Mouse (Mus musculus): ENCODE data around the gene Thra. TPM values are rescaled to one million over a fixed set of nuclear protein-coding genes. Genes with fewer than 3 reads are reported as not detected.
A peak's percentile ranks its signal among the peaks of the same experiment; 100 is the strongest.

Thra gene
- polyA plus RNA-seq, 1 experiment from 2014 or later, result 175 TPM

DNA sequence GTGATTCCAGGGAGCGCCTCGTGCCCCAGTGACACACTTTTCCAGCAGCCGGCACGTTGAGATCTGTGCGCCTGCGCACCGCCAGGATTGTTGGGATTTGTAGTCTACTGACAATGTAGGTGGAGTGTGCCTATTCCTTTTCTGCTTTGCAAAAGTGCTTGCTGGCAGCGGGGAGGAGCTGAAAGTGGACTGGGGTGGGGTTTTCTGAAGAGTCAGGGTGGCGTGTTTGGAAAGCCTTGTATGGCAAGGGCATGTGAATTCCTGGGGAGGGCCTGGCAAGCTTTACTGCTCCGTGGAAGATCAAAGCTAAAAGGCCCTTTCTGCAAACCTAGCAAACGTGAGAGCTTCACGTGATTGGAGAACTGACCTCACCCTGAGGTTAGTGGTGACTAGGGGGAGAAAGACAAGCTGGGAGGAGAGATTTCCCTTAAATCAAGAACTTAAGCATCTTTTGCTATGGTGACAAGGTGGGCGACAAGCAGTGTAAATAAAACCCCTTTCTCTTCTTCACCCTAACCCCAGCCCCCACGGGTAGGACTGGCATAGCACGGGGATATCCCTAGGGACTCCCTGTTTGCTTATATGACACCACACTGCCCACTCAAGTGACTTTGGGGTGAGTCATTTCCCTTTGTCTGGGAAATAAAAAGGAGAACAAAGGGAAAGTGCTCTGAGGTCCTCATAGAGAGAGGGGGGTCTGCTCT, 35.1 kb downstream of the Thra start:
- 8% methylated on average over 15 of the region's 15 CpGs for WGBS
- H3K4me2 ChIP-seq (ENCODE audit: low read length), result peak overlapping the region; percentile 85
- peak overlapping the region; percentile 37 for H3K4me3 ChIP-seq (replicated peaks; ENCODE audit: low read depth, low read length)
- H3K4me1 ChIP-seq (ENCODE audit: control insufficient read depth, insufficient read depth, low read length), result peaks cover 34% of the 10 kb centered on the region
- peak; percentile 14; the same call in 1 of the 2 replicates for ATAC-seq (ENCODE audit: low FRiP score, low TSS enrichment)
- DNase-seq, result peak; percentile 98
- H3K27me3 ChIP-seq (ENCODE audit: control insufficient read depth, insufficient read depth, low read length), result no peaks in the 10 kb centered on the region
- no peaks in the 10 kb centered on the region for H3K9me3 ChIP-seq (ENCODE audit: control insufficient read depth, low read length)
- peak overlapping the region; percentile 49 for H3K27ac ChIP-seq (replicated peaks; ENCODE audit: low read depth, low read length)
- peaks cover 9% of the 10 kb centered on the region for H3K36me3 ChIP-seq (ENCODE audit: control insufficient read depth, insufficient read depth, low read length)
- H3K9ac ChIP-seq (replicated peaks; ENCODE audit: low read length), result no peak overlapping the region

DNA sequence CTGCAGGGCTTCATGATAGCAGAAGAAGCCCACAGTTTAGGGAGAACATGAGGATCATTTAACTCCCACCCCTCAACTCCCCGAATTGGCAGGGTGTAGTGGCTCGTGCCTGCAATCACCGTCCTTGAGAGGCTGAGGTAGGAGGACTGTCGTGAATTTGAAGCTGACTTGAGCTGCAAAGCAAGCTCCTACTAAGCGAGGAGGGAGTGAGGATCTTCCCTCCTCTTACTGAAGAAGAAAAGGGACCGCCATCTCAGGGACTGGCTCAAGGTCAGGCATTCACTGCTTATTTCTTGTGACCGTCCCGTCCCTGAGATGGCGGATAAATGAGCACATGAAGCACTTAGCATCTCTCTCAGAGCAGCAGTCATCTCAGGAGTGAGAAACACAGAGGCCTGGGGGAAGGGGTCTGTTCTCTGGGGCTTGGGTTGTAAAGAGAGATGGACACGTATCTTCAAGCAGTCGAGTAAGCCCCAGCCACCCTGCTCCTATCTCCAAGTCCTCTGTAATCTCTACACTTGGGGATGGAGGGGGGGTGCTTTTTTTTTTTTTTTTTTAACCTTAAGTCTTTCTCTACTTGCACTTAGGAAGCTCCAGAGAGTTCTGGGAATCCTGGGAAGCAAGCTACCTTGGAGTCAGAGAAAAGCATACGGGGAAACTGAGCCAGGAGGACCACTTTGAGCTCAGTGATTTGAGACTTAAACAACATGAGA, 35.8 kb downstream of the Thra start:
- H3K27me3 ChIP-seq (ENCODE audit: control insufficient read depth, insufficient read depth, low read length), result no peaks in the 10 kb centered on the region
- H3K36me3 ChIP-seq (ENCODE audit: control insufficient read depth, insufficient read depth, low read length), result peaks cover 2% of the 10 kb centered on the region; the same call in 1 of the 2 replicates
- H3K9ac ChIP-seq (replicated peaks; ENCODE audit: low read length), result no peak overlapping the region
- ATAC-seq (ENCODE audit: low FRiP score, low TSS enrichment), result no peak
- peaks cover 34% of the 10 kb centered on the region for H3K4me1 ChIP-seq (ENCODE audit: control insufficient read depth, insufficient read depth, low read length)
- 61% methylated on average over 12 of the region's 12 CpGs for WGBS
- H3K4me3 ChIP-seq (replicated peaks; ENCODE audit: low read depth, low read length), result no peak overlapping the region
- no peak for DNase-seq
- H3K27ac ChIP-seq (replicated peaks; ENCODE audit: low read depth, low read length), result 0 out of 2 replicates have a peak overlapping the region, but pooled peaks have one; percentile 6
- H3K4me2 ChIP-seq (ENCODE audit: low read length), result peak overlapping the region; percentile 85
- H3K9me3 ChIP-seq (ENCODE audit: control insufficient read depth, low read length), result no peaks in the 10 kb centered on the region

DNA sequence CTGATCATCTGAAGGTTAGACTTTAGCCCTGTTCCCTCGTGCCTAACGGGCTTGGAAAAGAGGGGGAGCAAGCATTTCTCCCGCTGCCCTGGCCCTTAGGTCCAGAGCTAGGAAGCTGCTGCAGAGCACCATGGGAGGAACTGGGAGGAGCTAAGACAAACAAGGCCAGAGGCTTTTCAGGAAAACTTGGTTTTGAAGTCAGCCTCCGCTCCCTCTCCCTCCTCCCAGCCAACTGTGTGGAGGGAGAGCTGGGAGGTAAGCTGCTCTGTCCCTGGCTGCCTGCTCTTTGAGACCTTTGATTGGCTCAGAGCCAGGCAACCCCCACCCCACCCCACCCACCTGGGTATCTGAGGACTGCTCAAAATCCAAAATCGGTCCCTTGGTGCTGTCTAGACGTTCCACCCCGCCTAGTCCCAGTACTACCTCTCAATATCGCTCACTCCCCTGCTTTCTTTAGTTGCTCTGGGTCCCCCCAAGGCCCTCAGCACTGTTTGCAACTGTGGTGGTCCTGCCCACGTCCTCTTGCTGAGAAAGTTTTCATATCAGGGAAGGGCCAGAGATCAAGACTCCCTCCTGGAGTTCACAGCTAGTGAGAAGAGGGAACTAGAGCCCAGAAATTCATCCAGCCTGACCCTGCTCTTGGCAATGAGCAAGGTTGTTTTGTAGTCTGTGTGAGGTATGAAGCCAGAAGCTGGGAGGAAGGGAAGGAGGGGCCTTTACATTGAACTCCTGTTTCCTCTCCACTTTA, 36.6 kb downstream of the Thra start:
- Histone ChIP-seq H3K27me3 (ENCODE audit: control insufficient read depth, insufficient read depth, low read length) (no peaks in the 10 kb centered on the region), H3K4me1 (ENCODE audit: control insufficient read depth, insufficient read depth, low read length) (peaks cover 40% of the 10 kb centered on the region), H3K9me3 (ENCODE audit: control insufficient read depth, low read length) (no peaks in the 10 kb centered on the region), H3K27ac (replicated peaks; ENCODE audit: low read depth, low read length) (peak overlapping the region; percentile 1; the same call in 1 of the 2 replicates), H3K9ac (replicated peaks; ENCODE audit: low read length) (no peak overlapping the region), H3K4me3 (replicated peaks; ENCODE audit: low read depth, low read length) (no peak overlapping the region), H3K4me2 (ENCODE audit: low read length) (0 out of 2 replicates have a peak overlapping the region, but pooled peaks have one; percentile 2), H3K36me3 (ENCODE audit: control insufficient read depth, insufficient read depth, low read length) (no peaks in the 10 kb centered on the region)
- 7% methylated on average over 9 of the region's 9 CpGs for WGBS
- peak; percentile 49 for DNase-seq
- no peak for ATAC-seq (ENCODE audit: low FRiP score, low TSS enrichment)

DNA sequence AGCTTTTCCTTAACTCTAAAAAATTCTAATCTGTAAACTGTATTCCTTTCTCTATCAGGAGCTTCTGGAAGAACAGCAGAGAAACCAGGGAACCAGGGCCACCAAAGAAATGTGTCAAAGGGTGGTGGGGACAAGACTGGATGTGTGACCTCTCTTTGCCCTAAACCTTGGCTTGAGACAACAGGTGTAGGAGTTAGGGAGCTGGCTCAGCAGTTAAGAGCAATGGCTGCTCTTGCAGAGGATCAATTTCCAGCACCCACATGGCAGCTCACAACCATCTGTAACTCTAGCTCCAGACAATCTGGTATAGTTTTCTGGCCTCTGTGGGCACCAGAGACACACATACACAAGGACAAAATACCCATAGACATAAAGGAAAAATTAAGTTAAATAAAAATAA, 37.5 kb downstream of the Thra start:
- no peaks in the 10 kb centered on the region for H3K27me3 ChIP-seq (ENCODE audit: control insufficient read depth, insufficient read depth, low read length)
- DNase-seq (no peak), ATAC-seq (ENCODE audit: low FRiP score, low TSS enrichment) (no peak)
- no peak overlapping the region for H3K9ac ChIP-seq (replicated peaks; ENCODE audit: low read length)
- peaks cover 48% of the 10 kb centered on the region for H3K4me1 ChIP-seq (ENCODE audit: control insufficient read depth, insufficient read depth, low read length)
- no peaks in the 10 kb centered on the region for H3K36me3 ChIP-seq (ENCODE audit: control insufficient read depth, insufficient read depth, low read length)
- no peaks in the 10 kb centered on the region for H3K9me3 ChIP-seq (ENCODE audit: control insufficient read depth, low read length)
- H3K4me2 ChIP-seq (ENCODE audit: low read length), result no peak overlapping the region
- H3K27ac ChIP-seq (replicated peaks; ENCODE audit: low read depth, low read length), result no peak overlapping the region
- no peak overlapping the region for H3K4me3 ChIP-seq (replicated peaks; ENCODE audit: low read depth, low read length)

DNA sequence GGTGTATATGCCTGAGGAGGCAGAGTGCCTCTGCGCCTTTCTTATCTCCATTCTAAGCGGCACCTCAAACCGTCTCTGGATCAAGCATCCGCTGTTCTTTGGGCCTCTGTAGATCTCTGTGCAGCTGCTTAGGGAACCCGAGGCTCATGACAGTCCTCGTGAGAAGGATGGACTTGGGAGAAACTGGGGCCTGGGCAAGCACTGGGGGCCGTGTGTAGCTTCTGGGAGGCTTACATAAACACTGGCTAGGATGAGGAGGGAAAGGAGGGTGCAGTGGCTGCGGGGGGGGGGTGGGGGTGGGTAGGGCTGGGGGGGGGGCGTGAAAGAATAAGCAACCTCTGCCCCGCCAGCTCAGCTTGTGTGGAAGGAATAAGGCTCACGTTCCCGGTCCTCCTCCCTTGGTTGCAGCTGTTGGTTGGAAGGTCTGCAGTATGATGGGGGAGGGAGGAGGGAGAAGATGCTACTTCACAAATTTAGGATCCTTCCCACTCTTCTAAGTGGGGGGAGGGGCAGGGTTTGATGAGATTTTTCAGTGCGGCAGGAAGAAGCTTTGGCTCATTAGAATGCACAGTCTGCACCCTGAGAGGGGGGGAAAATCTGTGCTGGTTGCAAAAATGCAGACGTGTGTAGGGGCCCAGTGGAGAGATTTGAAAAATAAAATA, 41.5 kb downstream of the Thra start:
- WGBS, result 11% methylated on average over 13 of the region's 14 CpGs
- peak overlapping the region; percentile 11; the same call in 1 of the 2 replicates for H3K4me2 ChIP-seq (ENCODE audit: low read length)
- ATAC-seq (ENCODE audit: low FRiP score, low TSS enrichment), result no peak

DNA sequence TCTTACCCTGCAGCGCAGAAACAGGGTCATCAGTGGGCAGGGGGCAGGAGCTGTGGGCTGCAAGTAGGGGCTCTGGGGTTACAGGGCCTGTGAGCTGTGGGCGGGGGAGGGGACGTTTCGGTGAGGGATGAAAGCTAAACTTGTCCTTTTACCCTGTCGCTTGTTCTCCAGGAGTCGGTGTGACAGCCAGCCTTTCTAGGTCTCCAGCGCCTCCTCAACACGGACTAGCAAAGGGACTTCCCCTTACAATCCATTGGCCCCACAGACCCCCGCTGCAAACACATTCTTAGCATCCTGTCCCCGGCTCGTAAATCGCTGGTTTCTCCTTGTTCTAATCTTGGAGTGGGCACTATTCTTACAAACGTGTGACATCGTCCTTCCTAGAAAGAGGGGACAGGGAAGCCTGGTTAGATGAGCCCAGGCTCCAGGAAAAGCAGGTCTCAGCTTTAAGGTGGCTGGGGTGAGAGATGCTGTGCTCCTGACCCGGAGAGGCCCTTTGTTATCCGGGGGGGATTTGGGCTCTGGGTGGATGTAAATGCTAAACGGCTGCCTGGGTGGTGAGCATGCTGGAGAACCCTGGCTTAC, 42.3 kb downstream of the Thra start:
- ATAC-seq (ENCODE audit: low FRiP score, low TSS enrichment), result no peak
- no peaks in the 10 kb centered on the region for H3K27me3 ChIP-seq (ENCODE audit: control insufficient read depth, insufficient read depth, low read length)
- H3K4me1 ChIP-seq (ENCODE audit: control insufficient read depth, insufficient read depth, low read length), result peaks cover 42% of the 10 kb centered on the region
- H3K36me3 ChIP-seq (ENCODE audit: control insufficient read depth, insufficient read depth, low read length), result no peaks in the 10 kb centered on the region
- H3K9ac ChIP-seq (replicated peaks; ENCODE audit: low read length), result no peak overlapping the region
- DNase-seq, result peak; percentile 35
- H3K4me2 ChIP-seq (ENCODE audit: low read length), result peak overlapping the region; percentile 34
- peak overlapping the region; percentile 65 for H3K27ac ChIP-seq (replicated peaks; ENCODE audit: low read depth, low read length)
- no peaks in the 10 kb centered on the region for H3K9me3 ChIP-seq (ENCODE audit: control insufficient read depth, low read length)
- no peak overlapping the region for H3K4me3 ChIP-seq (replicated peaks; ENCODE audit: low read depth, low read length)
- WGBS, result 1% methylated on average over 17 of the region's 17 CpGs

More for the DNA sequence above, 41.5 kb downstream of the Thra start:
- Histone ChIP-seq H3K4me3 (replicated peaks; ENCODE audit: low read depth, low read length) (no peak overlapping the region), H3K27me3 (ENCODE audit: control insufficient read depth, insufficient read depth, low read length) (no peaks in the 10 kb centered on the region), H3K4me1 (ENCODE audit: control insufficient read depth, insufficient read depth, low read length) (peaks cover 44% of the 10 kb centered on the region), H3K9ac (replicated peaks; ENCODE audit: low read length) (peak overlapping the region; percentile 14; the same call in 1 of the 2 replicates), H3K27ac (replicated peaks; ENCODE audit: low read depth, low read length) (peak overlapping the region; percentile 14; the same call in 1 of the 2 replicates), H3K9me3 (ENCODE audit: control insufficient read depth, low read length) (no peaks in the 10 kb centered on the region), H3K36me3 (ENCODE audit: control insufficient read depth, insufficient read depth, low read length) (no peaks in the 10 kb centered on the region)
- DNase-seq, result peak; percentile 68

DNA sequence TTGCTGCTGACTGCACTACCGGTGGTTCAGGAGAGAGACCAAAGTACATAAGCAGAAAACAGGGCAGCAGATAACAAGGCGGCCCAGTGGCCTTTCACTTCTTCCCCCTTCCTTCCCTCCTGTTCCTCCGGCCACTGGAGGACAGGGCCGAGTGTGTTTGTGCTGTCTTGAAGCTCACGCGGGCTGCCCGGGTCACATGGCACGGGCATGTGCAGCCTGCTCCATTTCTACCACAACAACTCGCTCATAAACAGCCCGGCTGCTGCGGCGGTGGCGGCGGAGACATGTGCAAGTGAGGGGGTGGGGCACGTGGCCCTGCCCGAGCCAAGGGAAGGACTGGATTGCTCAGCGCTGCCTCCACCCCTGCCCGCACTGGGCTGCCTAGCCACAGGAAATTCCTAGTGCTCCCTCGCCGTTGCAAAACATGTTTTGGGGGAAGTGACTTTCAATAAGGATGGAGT, 42.8 kb downstream of the Thra start:
- H3K36me3 ChIP-seq (ENCODE audit: control insufficient read depth, insufficient read depth, low read length), result no peaks in the 10 kb centered on the region
- peaks cover 42% of the 10 kb centered on the region for H3K4me1 ChIP-seq (ENCODE audit: control insufficient read depth, insufficient read depth, low read length)
- WGBS, result 2% methylated on average over 20 of the region's 20 CpGs
- H3K27me3 ChIP-seq (ENCODE audit: control insufficient read depth, insufficient read depth, low read length), result no peaks in the 10 kb centered on the region
- ATAC-seq (ENCODE audit: low FRiP score, low TSS enrichment), result 0 out of 2 replicates have a peak, but pooled peaks have one; percentile 32
- H3K9ac ChIP-seq (replicated peaks; ENCODE audit: low read length), result no peak overlapping the region
- H3K4me3 ChIP-seq (replicated peaks; ENCODE audit: low read depth, low read length), result no peak overlapping the region
- peak overlapping the region; percentile 34 for H3K4me2 ChIP-seq (ENCODE audit: low read length)
- H3K9me3 ChIP-seq (ENCODE audit: control insufficient read depth, low read length), result no peaks in the 10 kb centered on the region
- DNase-seq, result peak; percentile 78
- peak overlapping the region; percentile 65 for H3K27ac ChIP-seq (replicated peaks; ENCODE audit: low read depth, low read length)

DNA sequence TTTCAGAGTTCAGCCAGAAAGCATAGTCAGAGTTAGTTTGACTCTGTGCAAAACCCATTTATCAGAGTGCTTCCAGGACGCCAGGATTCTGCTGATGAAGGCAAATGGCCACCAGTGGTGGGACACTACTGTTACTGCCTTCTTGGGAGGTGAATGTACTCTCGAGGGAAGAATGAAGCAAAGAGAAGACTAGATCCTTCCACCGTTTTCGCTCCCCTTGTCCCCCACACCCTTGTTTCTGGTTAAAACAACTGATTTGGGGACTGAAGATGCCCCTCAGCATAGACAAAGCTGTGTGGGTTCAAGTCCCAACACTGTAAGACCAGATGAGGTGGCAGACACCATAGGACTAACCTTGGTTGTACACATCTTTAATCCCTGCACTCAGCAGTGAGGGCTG, 43.7 kb downstream of the Thra start:
- Histone ChIP-seq H3K9me3 (ENCODE audit: control insufficient read depth, low read length) (no peaks in the 10 kb centered on the region), H3K27me3 (ENCODE audit: control insufficient read depth, insufficient read depth, low read length) (no peaks in the 10 kb centered on the region), H3K9ac (replicated peaks; ENCODE audit: low read length) (no peak overlapping the region), H3K27ac (replicated peaks; ENCODE audit: low read depth, low read length) (no peak overlapping the region), H3K4me2 (ENCODE audit: low read length) (no peak overlapping the region), H3K4me1 (ENCODE audit: control insufficient read depth, insufficient read depth, low read length) (peaks cover 42% of the 10 kb centered on the region), H3K4me3 (replicated peaks; ENCODE audit: low read depth, low read length) (no peak overlapping the region), H3K36me3 (ENCODE audit: control insufficient read depth, insufficient read depth, low read length) (no peaks in the 10 kb centered on the region)
- ATAC-seq (ENCODE audit: low FRiP score, low TSS enrichment), result no peak
- DNase-seq, result no peak
- 78% methylated on average over 4 of the region's 4 CpGs for WGBS
